Mouse (Mus musculus) c-Kit-positive CD71-positive TER-119-negative erythroid progenitor cells, embryonic 14.5 days (primary cell): ENCODE measurements around the gene H2al1e.
"Not testable (repeated sequence)": the region's sequence is repeated elsewhere in the genome, so short reads cannot be mapped to it uniquely, and the experiment has no call there.

ENCODE experiments used
- DNase-seq: peaks from one replicate; pipeline ENCODE4 v3.0.0-alpha.2; 2013; ENCODE audit warnings: low read depth

H2al1e gene

GRCm38 (mm10) chrX:11311634-11312033, at the start of gene H2al1e:
TSS of gene H2al1e (plus strand) at chrX:11311934.
- DNase-seq, result not testable (repeated sequence)

DNA sequence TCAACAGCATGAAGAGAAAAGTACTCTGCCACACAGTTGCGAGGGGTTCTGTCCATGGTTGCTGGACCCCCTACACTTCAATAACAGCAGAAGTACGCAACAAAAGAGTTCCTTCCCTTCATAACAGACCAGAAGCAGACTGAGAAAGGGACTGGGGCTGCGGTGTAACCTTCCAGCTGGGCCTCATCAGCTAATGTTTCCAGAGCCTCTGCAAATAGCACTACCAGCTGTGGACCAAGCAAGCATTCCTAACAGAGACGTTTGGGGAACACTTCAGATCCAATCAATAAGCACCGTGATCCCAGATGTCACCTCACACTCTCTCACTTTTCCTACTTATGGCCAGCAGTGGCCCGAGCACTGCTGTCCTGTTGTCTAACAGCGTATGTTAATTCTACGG, 46.8 kb upstream of the H2al1e start:
- no peak for DNase-seq

GRCm38 (mm10) chrX:11267791-11268190, 43.9 kb upstream of the H2al1e start:
- no peak for DNase-seq

GRCm38 (mm10) chrX:11269074-11269473, 42.7 kb upstream of the H2al1e start:
- no peak for DNase-seq

- DNase-seq, result no peak
Measured at GRCm38 (mm10) chrX:11273190-11273589, 38.5 kb upstream of the H2al1e start.

DNA sequence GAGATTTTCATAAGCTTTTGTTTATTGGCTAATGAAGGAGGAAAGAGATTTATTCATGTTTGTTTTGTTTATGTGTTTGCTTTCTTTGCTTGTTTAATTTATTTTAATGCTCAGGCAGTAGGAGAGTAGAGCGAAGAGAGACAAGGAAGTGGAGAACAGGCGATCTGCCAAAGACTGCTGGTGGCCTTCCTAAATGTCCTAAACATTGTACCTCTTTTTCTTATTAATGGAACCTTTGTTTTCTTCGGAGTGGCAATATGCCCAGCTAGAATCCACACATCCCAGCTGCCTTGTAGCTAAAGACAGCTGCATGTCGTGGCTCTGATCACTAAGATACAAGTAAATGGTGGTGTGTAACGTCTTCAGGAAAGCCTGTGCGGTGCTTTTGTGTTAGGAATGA, 34.7 kb upstream of the H2al1e start:
- no peak for DNase-seq

GRCm38 (mm10) chrX:11280741-11281140, 31.0 kb upstream of the H2al1e start:
- DNase-seq, result no peak

GRCm38 (mm10) chrX:11288306-11288882, 23.3 kb upstream of the H2al1e start:
- no peak for DNase-seq

DNA sequence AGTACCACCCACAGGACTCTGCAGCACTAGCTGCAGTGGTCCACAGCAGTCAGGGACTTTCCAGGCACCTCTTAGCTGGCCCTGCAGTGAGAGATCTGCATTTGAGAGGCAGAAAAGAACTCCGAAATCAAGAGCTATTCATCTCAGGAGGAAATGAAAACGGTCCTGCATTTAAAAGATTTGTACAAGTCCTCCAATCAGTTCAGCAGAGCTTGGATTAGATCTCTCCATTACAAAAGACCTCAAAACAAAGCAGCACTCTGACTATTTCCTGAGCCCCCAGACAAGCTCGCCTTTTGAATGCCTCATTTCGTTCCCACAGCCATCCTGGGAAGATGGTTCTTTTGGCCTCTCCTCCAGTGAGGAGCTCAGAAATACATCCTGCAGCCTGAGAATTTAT, 22.5 kb upstream of the H2al1e start:
- DNase-seq, result no peak

GRCm38 (mm10) chrX:11298957-11299356, 12.8 kb upstream of the H2al1e start, which contains the start of gene H2al1a:
TSS of gene H2al1a (plus strand) at chrX:11299257.
- DNase-seq, result not testable (repeated sequence)

GRCm38 (mm10) chrX:11302132-11302531, 9.6 kb upstream of the H2al1e start, which contains the start of gene H2al1b:
TSS of gene H2al1b (plus strand) at chrX:11302432.
- not testable (repeated sequence) for DNase-seq

GRCm38 (mm10) chrX:11305355-11305754, 6.4 kb upstream of the H2al1e start, which contains the start of gene H2al1c:
TSS of gene H2al1c (plus strand) at chrX:11305655.
- not testable (repeated sequence) for DNase-seq

DNA sequence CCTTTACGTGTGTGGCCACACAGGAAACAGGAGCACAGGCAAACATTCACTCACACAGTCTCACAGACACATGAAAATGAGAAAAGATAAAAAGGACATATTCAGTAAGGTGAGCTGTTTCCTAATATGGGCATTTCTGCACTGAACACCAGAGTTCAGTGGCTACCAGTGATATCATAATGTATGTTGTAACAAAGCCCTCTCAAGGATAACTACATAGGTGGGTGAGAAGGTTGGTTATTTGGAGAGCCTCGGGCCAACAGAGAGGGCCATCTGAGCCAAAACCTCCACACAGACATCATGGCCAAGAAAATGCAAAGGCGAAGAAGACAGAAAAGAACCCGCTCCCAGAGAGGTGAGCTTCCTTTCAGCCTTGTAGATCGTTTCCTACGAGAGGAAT, 3.2 kb upstream of the H2al1e start, which contains the start of gene H2al1d:
H2al1d (plus strand) TSS at position 301 of the 400 bp plus-strand sequence.
- not testable (repeated sequence) for DNase-seq

GRCm38 (mm10) chrX:11314858-11315257, 3.1 kb downstream of the H2al1e start, which contains the start of gene H2al1f:
TSS of gene H2al1f (plus strand) at chrX:11315158.
- DNase-seq, result not testable (repeated sequence)

- DNase-seq, result not testable (repeated sequence)
Measured at GRCm38 (mm10) chrX:11317956-11318355, 6.2 kb downstream of the H2al1e start, which contains the start of gene H2al1g. TSS of gene H2al1g (plus strand) at chrX:11318256.

GRCm38 (mm10) chrX:11321192-11321591, 9.5 kb downstream of the H2al1e start, which contains the start of gene H2al1h:
TSS of gene H2al1h (plus strand) at chrX:11321492.
- not testable (repeated sequence) for DNase-seq

DNA sequence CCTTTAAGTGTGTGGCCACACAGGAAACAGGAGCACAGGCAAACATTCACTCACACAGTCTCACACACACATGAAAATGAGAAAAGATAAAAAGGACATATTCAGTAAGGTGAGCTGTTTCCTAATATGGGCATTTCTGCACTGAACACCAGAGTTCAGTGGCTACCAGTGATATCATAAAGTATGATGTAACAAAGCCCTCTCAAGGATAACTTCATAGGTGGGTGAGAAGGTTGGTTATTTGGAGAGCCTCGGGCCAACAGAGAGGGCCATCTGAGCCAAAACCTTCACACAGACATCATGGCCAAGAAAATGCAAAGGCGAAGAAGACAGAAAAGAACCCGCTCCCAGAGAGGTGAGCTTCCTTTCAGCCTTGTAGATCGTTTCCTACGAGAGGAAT, 12.6 kb downstream of the H2al1e start, which contains the start of gene H2al1i:
H2al1i (plus strand) TSS at position 301 of the 400 bp plus-strand sequence.
- DNase-seq, result not testable (repeated sequence)

DNA sequence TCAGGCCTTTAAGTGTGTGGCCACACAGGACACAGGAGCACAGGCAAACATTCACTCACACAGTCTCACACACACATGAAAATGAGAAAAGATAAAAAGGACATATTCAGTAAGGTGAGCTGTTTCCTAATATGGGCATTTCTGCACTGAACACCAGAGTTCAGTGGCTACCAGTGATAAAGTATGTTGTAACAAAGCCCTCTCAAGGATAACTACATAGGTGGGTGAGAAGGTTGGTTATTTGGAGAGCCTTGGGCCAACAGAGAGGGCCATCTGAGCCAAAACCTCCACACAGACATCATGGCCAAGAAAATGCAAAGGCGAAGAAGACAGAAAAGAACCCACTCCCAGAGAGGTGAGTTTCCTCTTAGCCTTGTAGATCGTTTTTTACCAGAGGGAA, 15.8 kb downstream of the H2al1e start, which contains the start of gene H2al1j:
H2al1j (plus strand) TSS at position 301 of the 400 bp plus-strand sequence.
- DNase-seq, result not testable (repeated sequence)

GRCm38 (mm10) chrX:11345762-11346161, 34.0 kb downstream of the H2al1e start:
- no peak for DNase-seq

- DNase-seq, result no peak
Measured at GRCm38 (mm10) chrX:11346756-11347155, 35.0 kb downstream of the H2al1e start.

DNA sequence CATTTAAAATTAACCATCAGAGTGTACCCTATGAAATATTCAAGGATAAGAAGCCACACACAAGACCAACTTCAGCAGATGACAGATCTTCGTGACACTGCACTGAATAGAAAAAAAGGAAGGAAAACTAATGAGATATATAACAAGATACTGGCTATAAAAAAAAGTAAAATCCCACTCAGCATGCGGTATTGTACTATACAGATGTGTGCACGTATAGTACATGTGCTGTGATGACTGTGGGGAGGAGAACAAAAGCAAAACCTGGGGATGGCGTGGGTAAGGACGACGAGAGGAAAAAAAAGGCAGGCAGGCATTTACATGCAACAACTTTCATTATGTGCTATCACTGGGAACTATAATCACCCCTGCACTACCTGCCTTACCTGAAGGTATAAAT, 49.1 kb downstream of the H2al1e start:
- DNase-seq, result no peak

DNA sequence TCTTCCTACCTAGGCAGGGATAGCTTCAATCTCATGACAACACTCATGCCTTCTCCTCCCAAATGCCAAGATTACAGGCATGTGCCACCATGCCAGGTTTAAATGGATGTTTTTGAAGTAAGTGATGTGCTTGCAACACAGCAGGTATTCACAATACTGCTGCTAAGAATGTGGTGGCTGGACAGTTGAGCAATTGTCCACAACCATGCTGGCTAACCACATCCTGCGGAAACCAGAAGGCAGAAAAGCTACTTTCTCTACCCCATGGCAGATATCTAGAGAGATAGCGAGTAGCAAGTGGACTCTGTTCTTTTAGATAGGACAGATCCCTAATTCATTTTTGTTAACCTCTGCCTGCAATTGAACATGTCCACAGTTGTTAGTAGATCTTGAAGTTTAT, 49.5 kb downstream of the H2al1e start:
- DNase-seq, result no peak
